Mouse (Mus musculus) liver, adult (tissue): ENCODE measurements around the gene Cbr3.
A peak's percentile ranks its signal among the peaks of the same experiment; 100 is the strongest.

Source experiments
- GATA4 ChIP-seq: IDR thresholded peaks from 2 replicates; pipeline ENCODE4 v1.6.1; 2014; ENCODE audit warnings: mild to moderate bottlenecking, low read length; ENCODE audit not compliant: insufficient replicate concordance

Gene Cbr3

DNA sequence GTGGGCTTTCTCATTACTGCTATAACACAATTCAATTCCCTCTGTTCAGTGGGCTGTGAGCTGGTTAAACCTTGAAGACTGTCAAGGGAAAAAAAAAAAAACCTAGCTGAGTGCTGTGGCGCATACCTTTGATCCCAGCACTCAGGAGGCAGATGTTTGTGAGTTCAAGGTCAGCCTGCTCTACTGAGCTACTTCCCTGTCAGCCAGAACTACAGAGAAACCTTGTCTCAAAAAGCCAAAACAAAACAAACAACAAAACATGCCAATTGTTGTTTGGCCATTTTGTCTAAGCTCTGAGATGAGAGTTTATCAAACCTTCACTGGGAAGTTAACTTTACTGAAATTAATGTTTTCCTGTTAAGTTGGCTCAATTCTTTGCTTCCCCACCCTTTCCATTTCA, 26.2 kb downstream of the Cbr3 start:
- TF ChIP-seq GATA4, result no peak

GRCm38 (mm10) chr16:93710924-93711323, 27.9 kb downstream of the Cbr3 start:
- no peak; the same call in 1 of the 2 replicates for TF ChIP-seq GATA4

DNA sequence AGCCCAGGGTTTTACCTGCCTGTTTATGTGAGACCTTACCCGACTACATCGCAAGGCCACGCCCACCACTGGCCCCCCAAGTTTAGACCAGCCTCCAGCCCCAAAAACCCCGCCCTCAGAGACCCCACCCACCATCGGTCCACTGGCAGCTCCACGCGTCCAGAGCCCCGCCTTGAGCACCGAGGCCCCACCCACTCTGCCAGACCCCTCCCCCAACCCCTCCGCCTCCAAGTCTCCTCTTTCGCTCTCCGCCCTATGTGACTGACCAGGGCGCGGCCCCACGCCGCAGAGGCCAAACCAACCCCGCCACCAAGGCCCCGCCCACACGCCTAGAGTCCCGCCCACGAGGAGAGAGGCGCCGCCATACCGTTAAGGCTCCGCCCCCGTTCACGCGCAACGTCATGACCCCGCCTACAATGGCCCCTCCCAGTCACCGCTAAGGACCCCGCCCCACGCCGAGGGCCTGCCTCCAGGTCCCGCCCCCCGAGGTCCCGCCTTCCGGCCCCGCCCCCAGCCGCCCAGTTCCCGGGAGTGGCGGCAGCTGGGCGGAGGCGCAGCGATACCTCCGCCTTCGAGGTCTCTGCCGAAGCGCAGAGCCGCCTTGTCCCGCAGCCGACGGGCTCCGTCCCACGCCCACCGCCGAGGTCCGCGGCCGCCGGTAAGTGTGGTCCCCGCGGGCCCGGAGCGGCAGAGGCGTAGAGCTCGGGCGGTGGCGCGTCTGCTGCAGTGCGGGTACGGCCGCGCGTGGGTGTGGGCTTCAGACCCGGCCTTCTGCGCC, 28.6 kb downstream of the Cbr3 start, which contains the start of gene Dop1b:
TSS of gene Dop1b (plus strand) at position 494 of the 778 bp plus-strand sequence.
- peak; percentile 7; the same call in 1 of the 2 replicates for TF ChIP-seq GATA4

DNA sequence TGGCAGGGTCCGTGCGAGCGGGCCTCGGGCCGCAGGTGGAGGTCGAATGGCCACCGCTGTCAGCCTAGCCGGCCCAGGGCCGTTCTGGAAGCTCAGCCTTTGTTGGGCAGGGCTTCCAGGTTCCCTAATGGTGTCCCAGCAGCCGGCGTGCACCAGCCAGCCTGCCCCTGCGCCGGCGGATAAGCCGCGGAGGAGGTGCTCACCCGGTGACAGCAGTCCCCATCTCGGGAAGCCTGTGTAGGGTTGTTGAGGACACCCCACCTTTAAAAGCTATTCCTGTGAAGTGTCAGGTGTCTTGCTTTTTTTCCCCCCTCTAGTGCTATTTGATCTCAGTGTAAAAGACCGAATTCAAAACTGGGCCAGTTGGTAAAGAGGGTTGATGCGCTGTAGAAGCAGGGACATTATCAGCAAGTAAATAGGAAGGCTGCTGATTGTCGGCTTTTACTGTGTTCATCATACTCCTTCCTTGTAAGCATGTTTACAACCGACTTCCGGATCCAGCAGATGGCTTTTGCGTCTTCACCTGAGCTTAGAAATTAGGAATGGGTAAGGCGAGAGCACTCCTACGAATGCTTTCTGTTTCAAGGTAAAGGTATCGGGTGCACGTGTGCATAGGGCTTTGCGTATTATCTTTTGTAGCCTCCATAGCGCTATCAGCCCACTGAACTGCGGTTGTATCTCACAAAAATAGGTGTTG, 29.3 kb downstream of the Cbr3 start:
- 0 out of 2 replicates have a peak, but pooled peaks have one; percentile 1 for TF ChIP-seq GATA4

DNA sequence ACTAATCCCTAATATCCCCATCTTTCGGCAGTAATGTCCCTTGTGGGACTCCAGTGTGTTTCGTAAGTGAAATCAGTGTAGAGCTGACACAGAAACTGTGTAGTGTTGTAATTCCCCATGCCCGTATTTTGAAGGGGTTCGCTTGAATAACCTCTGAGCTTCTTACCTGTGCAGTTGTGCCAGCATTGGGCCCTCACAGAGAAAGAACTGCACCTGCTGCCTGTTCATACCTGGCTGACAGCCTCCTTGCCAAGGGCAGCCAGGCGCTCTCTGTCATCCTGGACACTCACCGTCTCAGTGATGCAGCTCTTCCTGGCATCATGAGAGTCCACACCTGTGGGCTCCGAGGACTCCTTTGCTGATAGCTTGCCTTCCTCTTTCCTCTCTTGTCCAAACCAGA, 30.0 kb downstream of the Cbr3 start:
- TF ChIP-seq GATA4, result no peak

- no peak for TF ChIP-seq GATA4
Observed at GRCm38 (mm10) chr16:93714426-93714825, 31.4 kb downstream of the Cbr3 start.

DNA sequence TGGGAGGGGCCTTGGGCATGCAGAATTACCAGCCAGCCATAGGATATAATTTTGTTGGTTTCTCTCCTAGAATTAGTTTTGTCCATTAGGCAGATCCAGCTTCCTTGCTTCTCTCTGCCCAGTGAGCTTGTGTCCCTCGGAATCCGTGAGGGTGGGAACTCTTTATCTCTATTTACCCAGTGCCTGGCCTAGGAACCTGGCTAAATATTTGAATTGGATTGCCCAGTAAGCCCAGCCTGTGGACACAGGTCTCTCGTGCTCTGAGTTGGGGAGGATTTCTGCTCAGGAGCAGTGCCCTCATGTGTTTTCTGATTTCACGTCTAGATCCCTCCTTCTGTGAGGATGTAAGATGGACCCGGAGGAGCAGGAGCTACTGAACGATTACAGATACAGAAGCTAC, 32.8 kb downstream of the Cbr3 start:
- no peak; the same call in 1 of the 2 replicates for TF ChIP-seq GATA4

GRCm38 (mm10) chr16:93717299-93717703, 34.3 kb downstream of the Cbr3 start:
- peak; percentile 66; the same call in 1 of the 2 replicates for TF ChIP-seq GATA4

DNA sequence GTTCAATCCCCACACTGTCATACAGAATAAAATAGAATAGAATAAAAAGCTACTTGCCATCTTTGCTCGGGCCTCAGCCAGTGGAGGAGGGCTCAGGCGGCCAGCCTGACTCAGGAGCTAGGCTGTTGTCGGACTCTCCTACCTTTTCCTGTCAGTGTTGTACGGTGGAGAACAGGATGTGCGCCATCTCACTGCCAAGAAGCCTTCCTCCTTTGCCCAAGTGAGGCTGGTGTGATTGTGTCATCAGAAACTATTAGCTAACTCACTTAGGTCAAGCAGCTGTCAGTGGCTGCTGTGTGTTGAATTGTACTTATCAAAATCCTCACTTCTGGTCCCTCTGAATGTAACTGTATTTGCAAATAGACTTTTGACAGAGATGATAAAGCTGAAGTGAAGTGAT, 38.8 kb downstream of the Cbr3 start:
- TF ChIP-seq GATA4, result no peak

DNA sequence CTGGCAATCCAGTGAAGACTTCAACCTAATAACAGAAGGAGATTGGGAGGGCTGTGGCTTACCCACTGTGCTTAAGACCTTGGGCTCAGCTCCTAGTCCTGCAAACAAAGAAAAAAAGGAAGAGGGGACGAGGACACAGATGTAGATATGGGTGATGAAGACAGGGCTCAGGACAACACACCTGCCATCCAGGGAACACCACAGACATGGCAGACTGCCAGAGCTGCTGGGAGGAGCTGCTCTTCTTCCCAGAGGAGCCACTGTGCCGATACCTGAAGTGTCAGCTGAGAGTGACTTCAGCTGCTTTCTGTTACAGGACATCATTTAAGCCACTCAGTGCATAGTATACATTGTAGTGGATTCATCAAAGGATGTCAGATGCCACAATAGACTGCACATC, 39.5 kb downstream of the Cbr3 start:
- TF ChIP-seq GATA4, result no peak

DNA sequence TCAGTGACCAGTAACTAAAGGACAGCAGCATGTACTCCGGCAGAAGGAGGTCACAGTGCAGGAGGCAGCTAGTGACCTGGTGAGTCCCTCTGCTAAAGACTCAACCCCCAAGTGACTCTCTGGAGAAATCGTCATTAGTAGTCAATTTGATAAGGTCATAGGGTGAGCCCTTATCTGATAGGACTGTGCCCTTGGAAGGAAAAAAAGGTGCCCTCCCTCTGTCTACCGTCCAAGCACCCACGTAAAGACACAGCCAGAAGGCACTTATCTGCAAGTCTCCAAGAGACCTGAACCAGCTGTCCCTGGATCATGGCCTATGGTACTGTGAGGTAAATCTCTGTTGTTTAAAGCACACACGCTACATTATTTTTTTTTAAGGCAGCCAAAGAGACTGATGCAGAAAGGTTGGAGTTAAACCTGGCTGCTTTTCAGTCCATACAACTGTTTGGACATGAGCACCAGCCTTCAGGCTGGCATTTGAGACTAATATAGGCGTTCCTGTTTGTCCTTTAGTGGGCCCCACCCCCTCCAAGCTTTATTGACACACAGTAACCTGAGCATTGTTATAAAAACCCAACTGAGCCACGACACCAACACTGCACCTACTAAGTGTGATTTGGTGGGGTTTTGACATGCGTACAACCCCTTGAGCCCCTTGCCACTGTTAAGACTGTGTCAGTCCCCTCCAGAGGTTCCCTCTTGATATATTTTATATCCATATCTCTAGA, 42.6 kb downstream of the Cbr3 start:
- TF ChIP-seq GATA4, result peak; percentile 100

DNA sequence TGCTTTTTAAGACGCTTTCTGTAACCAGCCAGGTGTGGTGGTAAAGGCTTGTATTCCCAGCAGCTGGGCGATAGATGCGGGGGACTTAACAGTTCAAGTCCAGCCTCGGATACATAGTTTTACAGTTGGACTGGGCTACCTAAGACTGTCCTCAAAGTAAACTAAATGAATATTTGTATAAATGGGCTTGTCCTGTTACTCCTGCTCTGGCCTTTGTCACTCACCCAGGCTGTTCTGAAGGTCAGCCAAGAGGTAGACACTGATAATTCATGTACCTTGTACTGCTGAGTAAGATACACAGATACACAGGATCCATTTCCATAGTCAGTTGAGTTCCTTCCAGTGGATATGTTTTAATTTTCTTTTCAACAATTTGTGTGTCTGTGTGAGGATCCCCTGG, 43.2 kb downstream of the Cbr3 start:
- TF ChIP-seq GATA4, result peak; percentile 89

DNA sequence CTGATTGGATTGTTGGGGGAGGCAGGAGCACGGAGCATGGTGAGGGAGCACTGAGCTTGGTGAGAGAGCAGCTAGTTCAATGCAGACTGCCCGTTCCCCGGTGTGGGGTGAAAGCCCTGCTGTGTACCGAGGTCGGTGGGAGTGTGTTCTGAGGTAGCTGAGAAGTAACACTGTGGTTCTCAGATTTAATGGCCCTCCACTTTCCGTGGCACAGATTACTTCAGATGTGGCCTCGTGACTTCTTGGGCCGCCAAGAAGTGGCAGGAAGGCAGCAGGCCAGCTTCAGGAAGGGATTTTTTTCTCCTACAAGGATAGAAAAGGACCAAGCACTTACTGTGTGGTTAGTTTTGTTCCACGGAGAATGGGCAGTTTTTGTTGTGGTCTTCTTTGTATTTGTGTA, 45.7 kb downstream of the Cbr3 start:
- TF ChIP-seq GATA4, result no peak

- no peak for TF ChIP-seq GATA4
Observed at GRCm38 (mm10) chr16:93729801-93730721, 47.0 kb downstream of the Cbr3 start.

- peak; percentile 55; the same call in 1 of the 2 replicates for TF ChIP-seq GATA4
Observed at GRCm38 (mm10) chr16:93731310-93731709, 48.3 kb downstream of the Cbr3 start.
